Mouse (Mus musculus) hindbrain, postnatal 0 days (tissue): ENCODE measurements around the gene Chad. TPM values are rescaled to one million over a fixed set of nuclear protein-coding genes. Genes with fewer than 3 reads are reported as not detected.
A peak's percentile ranks its signal among the peaks of the same experiment; 100 is the strongest.

ENCODE experiments used
- ATAC-seq: fragments of 200-750 bp; cut with Nextera tagmentation; 2 replicates; pipeline ENCODE4 v1.8.0; 2017; ENCODE audit warnings: mild to moderate bottlenecking, moderate TSS enrichment, moderate library complexity
- DNase-seq: peaks from one replicate; pipeline ENCODE4 v3.0.0-alpha.2; 2015; ENCODE audit warnings: low spot score
- H3K27ac ChIP-seq: fragments of 300-500 bp; sonication (generic); 2 replicates; pipeline ENCODE4 v1.5.1; 2014; ENCODE audit warnings: mild to moderate bottlenecking
- H3K27me3 ChIP-seq: fragments of 300-500 bp; sonication (generic); 2 replicates; pipeline ENCODE4 v1.6.1; 2014; ENCODE audit warnings: low read length, mixed read lengths; ENCODE audit not compliant: insufficient read depth
- H3K36me3 ChIP-seq: fragments of 300-500 bp; sonication (generic); 2 replicates; pipeline ENCODE4 v1.6.1; 2014; ENCODE audit warnings: low read length, mixed read lengths; ENCODE audit not compliant: insufficient read depth
- H3K4me1 ChIP-seq: fragments of 300-500 bp; sonication (generic); 2 replicates; pipeline ENCODE4 v1.6.1; 2014; ENCODE audit warnings: antibody characterized with exemption, low read length, mixed read lengths; ENCODE audit not compliant: insufficient read depth
- H3K4me2 ChIP-seq: fragments of 300-500 bp; sonication (generic); 2 replicates; pipeline ENCODE4 v1.6.1; 2014; ENCODE audit warnings: low read depth, mild to moderate bottlenecking, low read length, moderate library complexity, mixed read lengths
- H3K4me3 ChIP-seq: fragments of 300-500 bp; sonication (generic); 2 replicates; pipeline ENCODE4 v1.5.1; 2014; ENCODE audit warnings: low read length
- H3K9ac ChIP-seq: fragments of 300-500 bp; sonication (generic); replicated peaks from 2 replicates; pipeline ENCODE4 v1.6.1; 2014; ENCODE audit warnings: mild to moderate bottlenecking, low read length, moderate library complexity, mixed read lengths
- H3K9me3 ChIP-seq: fragments of 300-500 bp; sonication (generic); 2 replicates; pipeline ENCODE4 v1.6.1; 2016; ENCODE audit warnings: low read length, mixed read lengths
- CTCF ChIP-seq: IDR thresholded peaks from 2 replicates; pipeline ENCODE4 v1.5.1; 2016; ENCODE audit warnings: antibody characterized with exemption, control low read depth, low read depth
- WGBS: fragments of 180-500 bp; shearing (Covaris S2); extraction: QIAGEN DNeasy Blood & Tissue Kit; methylation state at CpG from one replicate; pipeline ENCODE4 v1.1.7; 2014; 5-methylcytosine and 5-hydroxymethylcytosine counted together
- polyA plus RNA-seq: library from polyadenylated mRNA; unstranded; fragments of >200 nt; fragmentation: Nextera tagmentation; extraction: Ambion mirVana; gene quantifications from 2 replicates; pipeline ENCODE4 v1.2.1, GENCODE M21; 2015
- total RNA-seq: library from RNA; depleted of rRNA; stranded (reverse); fragments of >200 nt; gene quantifications from 2 replicates; pipeline ENCODE4 v1.2.3, GENCODE M21; 2014

Gene Chad
- total and polyA plus RNA-seq, 2 experiments from 2014 or later, result 1.2 TPM

- H3K9me3 ChIP-seq, result no peaks in the 10 kb centered on the region
- H3K36me3 ChIP-seq, result no peaks in the 10 kb centered on the region
- peaks cover 8% of the 10 kb centered on the region for H3K4me1 ChIP-seq
- ATAC-seq (peak; percentile 59), DNase-seq (no peak)
- H3K4me3 ChIP-seq, result no peak overlapping the region
- WGBS, result 36% methylated on average over 5 of the region's 5 CpGs
- H3K9ac ChIP-seq, result no peak overlapping the region
- TF ChIP-seq CTCF, result no peak
- H3K27ac ChIP-seq, result no peak overlapping the region
- peak overlapping the region; percentile 45; the same call in 1 of the 2 replicates for H3K4me2 ChIP-seq
- H3K27me3 ChIP-seq, result 0 out of 2 replicates have a peak, but pooled peaks cover 6% of the 10 kb centered on the region
Measured at GRCm38 (mm10) chr11:94563821-94564220, 1.0 kb upstream of the Chad start.

GRCm38 (mm10) chr11:94565151-94565479 is 268 bp downstream of the Chad start:
- H3K4me2 ChIP-seq, result peak overlapping the region; percentile 45
- peak; percentile 53 for TF ChIP-seq CTCF
- H3K4me3 ChIP-seq, result peak overlapping the region; percentile 11
- 0 out of 2 replicates have a peak, but pooled peaks cover 6% of the 10 kb centered on the region for H3K27me3 ChIP-seq
- no peaks in the 10 kb centered on the region for H3K9me3 ChIP-seq
- H3K9ac ChIP-seq, result no peak overlapping the region
- H3K4me1 ChIP-seq, result peaks cover 8% of the 10 kb centered on the region
- DNase-seq (peak; percentile 54), ATAC-seq (no peak)
- H3K27ac ChIP-seq, result no peak overlapping the region
- 19% methylated on average over 16 of the region's 16 CpGs for WGBS
- H3K36me3 ChIP-seq, result no peaks in the 10 kb centered on the region

GRCm38 (mm10) chr11:94566534-94566933 is 1.7 kb downstream of the Chad start:
- WGBS, result 81% methylated on average over 6 of the region's 6 CpGs
- DNase-seq, result no peak
- Histone ChIP-seq H3K27me3 (0 out of 2 replicates have a peak, but pooled peaks cover 6% of the 10 kb centered on the region), H3K4me1 (peaks cover 8% of the 10 kb centered on the region), H3K4me3 (no peak overlapping the region), H3K9me3 (no peaks in the 10 kb centered on the region), H3K27ac (no peak overlapping the region), H3K36me3 (no peaks in the 10 kb centered on the region), H3K4me2 (no peak overlapping the region), H3K9ac (no peak overlapping the region)
- ATAC-seq, result no peak
- no peak for TF ChIP-seq CTCF

- DNase-seq (no peak), ATAC-seq (no peak)
- no peaks in the 10 kb centered on the region for H3K36me3 ChIP-seq
- no peak overlapping the region for H3K4me3 ChIP-seq
- no peak overlapping the region for H3K9ac ChIP-seq
- H3K4me1 ChIP-seq, result peaks cover 8% of the 10 kb centered on the region
- no peak overlapping the region for H3K27ac ChIP-seq
- no peak overlapping the region for H3K4me2 ChIP-seq
- no peaks in the 10 kb centered on the region for H3K9me3 ChIP-seq
- H3K27me3 ChIP-seq, result 0 out of 2 replicates have a peak, but pooled peaks cover 6% of the 10 kb centered on the region
- no peak for TF ChIP-seq CTCF
- 95% methylated on average over 7 of the region's 7 CpGs for WGBS
Measured at GRCm38 (mm10) chr11:94567326-94567725, 2.5 kb downstream of the Chad start.

GRCm38 (mm10) chr11:94570612-94571011 is 5.8 kb downstream of the Chad start:
- TF ChIP-seq CTCF, result no peak
- no peaks in the 10 kb centered on the region for H3K4me1 ChIP-seq
- H3K27ac ChIP-seq, result no peak overlapping the region
- no peak overlapping the region for H3K9ac ChIP-seq
- WGBS, result 34% methylated on average over 9 of the region's 9 CpGs
- H3K4me3 ChIP-seq, result no peak overlapping the region
- no peak overlapping the region for H3K4me2 ChIP-seq
- DNase-seq (no peak), ATAC-seq (no peak)
- no peaks in the 10 kb centered on the region for H3K36me3 ChIP-seq
- no peaks in the 10 kb centered on the region for H3K9me3 ChIP-seq
- no peaks in the 10 kb centered on the region for H3K27me3 ChIP-seq

GRCm38 (mm10) chr11:94571850-94572249 is 7.0 kb downstream of the Chad start:
- Histone ChIP-seq H3K36me3 (no peaks in the 10 kb centered on the region), H3K9me3 (no peaks in the 10 kb centered on the region), H3K9ac (no peak overlapping the region), H3K4me3 (no peak overlapping the region), H3K27ac (no peak overlapping the region), H3K4me1 (no peaks in the 10 kb centered on the region), H3K27me3 (no peaks in the 10 kb centered on the region), H3K4me2 (no peak overlapping the region)
- 100% methylated on average over 1 of the region's 1 CpGs for WGBS
- TF ChIP-seq CTCF, result no peak
- no peak for ATAC-seq
- no peak for DNase-seq

- DNase-seq (no peak), ATAC-seq (no peak)
- Histone ChIP-seq H3K9me3 (no peaks in the 10 kb centered on the region), H3K27ac (no peak overlapping the region), H3K27me3 (no peaks in the 10 kb centered on the region), H3K4me2 (no peak overlapping the region), H3K4me3 (no peak overlapping the region), H3K36me3 (no peaks in the 10 kb centered on the region), H3K9ac (no peak overlapping the region), H3K4me1 (no peaks in the 10 kb centered on the region)
- no peak for TF ChIP-seq CTCF
- 27% methylated on average over 6 of the region's 7 CpGs for WGBS
Measured at GRCm38 (mm10) chr11:94574560-94574959, 9.7 kb downstream of the Chad start.
